Mouse (Mus musculus) embryo, embryonic 10.5 days (tissue): ENCODE measurements around the gene Mpv17.

Source experiments
- DNase-seq: peaks from one replicate; pipeline ENCODE4 v3.0.0-alpha.2; 2015; ENCODE audit warnings: low spot score

The Mpv17 gene

DNA sequence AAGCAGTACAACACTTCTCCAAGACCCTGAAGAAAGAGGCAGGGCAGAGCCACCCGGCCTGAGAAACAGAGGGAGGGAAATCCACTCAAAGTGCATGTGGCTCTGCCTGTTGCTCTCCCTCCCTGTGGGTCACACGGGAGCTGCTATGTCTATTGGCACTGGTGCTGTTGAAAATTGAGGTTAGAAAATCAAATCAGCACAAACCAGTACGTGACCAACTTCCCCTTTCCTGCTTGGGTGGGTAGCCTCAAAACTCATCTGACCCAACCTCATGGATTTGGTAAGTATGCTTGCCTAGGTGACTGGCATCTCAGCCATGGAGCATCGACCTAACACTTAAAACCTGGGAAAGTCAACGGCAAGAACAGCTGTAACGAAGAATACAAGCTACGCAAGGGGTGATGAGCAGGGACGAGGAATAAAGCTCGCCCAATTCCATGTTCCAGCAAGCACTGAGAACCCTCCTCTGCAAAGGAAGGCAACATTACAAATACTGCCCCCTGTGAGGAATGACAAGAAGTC, 48.2 kb downstream of the Mpv17 start, which contains the start of gene Dnajc5g:
Dnajc5g (plus strand) TSS at position 472 of the 522 bp plus-strand sequence.
- DNase-seq: no peak

DNA sequence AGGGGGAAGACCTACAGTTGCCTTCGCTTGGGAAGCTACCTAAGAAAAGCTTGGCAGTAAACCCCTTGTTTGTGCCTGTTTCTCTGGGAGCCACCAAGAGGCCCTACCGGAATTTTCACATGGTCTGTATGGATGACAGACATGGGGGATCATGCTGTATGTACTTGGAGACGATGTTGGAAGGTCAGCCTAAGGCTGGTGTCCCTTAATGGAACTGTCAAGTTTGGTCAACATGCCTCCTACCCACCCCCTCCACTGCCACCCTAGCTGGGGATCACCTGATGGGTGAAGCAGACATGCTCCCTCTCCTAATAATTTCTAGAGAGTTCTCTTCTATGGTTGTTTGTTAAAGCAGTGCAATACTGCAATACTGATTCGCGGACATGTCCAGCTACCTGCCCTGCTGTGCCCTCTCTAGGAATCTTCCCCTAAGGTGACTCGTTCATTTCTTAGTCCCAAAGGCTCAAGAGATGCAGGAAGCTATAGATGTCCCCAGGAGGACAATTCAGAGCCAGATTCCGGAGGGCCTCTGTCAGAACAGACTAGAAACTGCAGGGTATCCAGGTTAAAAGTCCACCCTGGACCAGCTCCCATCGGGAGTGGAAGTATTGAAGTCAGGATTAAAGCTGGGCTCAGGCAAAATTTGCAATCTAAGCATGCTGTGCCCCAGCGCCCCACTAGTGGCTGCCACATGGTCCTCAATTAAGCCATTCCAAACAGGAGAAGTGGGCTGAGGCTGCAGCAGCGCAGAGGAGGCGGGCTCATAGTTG, 58.2 kb downstream of the Mpv17 start:
- no peak for DNase-seq

- peak; percentile 58 for DNase-seq
These were observed 59.0 kb downstream of the Mpv17 start for GRCm38 (mm10) chr5:31094799-31095691.

DNA sequence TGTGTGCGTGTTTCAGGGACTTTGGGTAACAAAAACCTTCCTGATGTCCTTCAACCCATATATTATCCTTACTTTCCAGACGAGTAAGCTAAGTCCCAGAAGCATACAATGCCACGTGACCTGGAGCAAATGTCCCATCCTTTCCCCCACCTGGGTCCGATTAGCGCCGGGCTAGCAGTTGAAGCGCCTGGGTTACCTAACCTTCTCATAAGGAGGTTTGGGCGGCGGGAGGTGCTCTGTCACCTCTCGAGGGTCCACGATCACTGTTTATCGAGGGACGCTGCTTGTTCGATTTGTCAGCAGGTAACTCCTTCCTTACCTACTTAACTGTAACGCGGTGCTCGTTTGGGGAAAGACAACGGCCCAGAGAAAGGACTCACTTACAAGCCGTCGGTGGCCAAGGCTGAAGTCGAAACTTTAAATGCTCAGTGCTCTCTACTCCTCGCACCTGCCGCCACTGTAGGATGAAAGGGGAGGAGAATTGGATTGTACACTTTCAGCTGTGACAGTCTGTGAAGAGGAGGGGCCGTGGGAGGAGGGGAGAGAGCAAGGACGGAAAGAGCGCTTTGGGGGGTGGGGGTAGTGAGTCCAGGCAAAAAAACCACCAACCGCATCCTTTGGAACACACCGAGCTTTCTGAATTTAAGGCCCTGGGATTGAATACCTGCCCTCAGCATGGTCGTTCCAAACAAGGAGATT, 59.8 kb downstream of the Mpv17 start:
- DNase-seq: peak; percentile 48

- DNase-seq: peak; percentile 46
These were observed 60.7 kb downstream of the Mpv17 start for GRCm38 (mm10) chr5:31093151-31094041.

GRCm38 (mm10) chr5:31092231-31092975, 61.6 kb downstream of the Mpv17 start:
- DNase-seq: no peak
